Mouse (Mus musculus): ENCODE data around the gene Tnni2.

The Tnni2 gene

DNA sequence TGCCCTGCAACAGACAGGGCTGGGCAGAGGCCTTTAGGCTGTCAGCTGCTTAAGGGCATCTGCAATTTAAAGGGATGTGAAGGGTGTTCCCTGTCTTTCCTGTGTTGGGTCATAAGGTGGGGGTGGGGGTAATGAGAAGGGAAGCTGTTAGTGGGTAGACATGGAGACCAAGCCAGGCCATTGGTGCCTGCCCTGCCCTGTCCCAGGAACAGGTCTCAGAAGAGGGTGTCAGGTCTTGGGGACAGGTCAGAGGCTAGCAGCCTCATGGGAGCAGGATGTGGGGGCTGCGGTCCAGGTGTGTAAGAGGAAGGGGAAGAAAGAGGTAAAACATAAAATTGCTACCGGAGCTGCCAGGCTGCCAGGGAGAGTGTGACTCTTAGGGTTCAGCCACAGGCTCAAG, 19.8 kb downstream of the Tnni2 start:
- DNase-seq, result no peak

DNA sequence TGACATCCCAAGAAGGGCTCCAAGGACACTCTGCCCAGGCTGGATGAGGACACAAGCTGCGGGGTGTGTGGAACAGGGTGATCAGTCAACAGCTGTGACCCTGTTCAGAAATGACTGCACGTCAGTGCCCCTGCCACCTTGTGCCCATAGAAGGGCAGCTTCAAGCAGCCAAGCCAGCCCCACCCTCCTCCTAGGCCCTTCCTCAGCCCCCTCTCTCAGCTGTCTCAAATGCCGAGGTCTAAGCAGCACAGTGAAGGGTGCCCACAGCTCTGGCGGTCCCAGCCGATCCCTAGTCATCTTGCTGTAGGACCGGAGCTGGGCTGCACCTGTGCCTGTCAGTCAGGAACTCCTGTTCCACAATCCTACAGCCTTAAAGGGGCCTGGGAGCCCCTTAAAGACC, 20.6 kb downstream of the Tnni2 start:
- DNase-seq, result no peak

DNA sequence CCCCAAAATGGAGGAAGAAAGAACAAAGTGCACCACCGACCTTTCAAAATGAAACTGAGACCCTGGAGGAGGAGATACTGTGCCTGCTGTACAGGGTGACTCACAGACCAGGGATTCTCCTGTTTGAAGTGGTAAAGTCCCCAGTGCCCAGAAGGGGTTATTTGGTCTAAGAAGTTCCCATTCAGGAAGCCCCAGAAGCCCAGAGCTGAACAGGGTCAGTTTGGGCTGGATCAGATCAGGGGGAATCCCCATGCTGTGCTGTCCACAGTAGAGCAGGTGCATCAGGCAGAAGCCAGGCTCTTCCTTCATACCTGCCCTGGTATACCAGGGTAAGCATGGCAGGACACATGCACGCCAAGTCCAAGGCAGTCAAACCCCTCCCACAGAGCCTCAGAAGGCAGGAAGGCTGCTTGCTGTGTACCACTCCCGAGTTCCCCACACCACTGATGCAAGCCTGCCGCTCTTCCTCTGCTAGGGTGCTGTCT, 21.0 kb downstream of the Tnni2 start:
- DNase-seq, result no peak

DNA sequence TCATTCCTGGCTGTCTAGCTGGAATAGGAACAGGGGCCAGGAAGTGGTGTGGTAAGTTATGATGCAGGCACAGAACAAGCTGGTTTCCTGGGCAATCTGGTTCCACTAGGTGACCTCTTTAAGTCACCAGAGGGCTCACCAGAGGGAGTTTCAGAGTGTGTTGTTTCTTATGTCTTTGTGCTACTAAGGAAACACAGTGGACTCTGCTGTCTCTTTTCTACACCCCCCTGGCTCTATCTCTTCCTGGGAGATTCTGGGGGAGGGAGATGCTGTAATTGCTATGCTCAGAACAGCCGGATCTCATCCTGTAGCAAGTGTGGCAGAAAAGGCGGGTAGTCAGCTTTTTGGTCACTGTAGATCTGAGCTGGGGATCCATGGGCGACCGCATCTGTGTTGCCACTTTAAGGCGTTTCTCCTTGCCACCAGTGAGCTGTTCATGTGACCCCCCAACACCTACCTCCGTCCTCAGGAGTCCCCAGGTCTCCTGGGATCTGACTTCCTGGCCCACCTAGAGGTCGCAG, 28.6 kb downstream of the Tnni2 start:
- DNase-seq, result peak; percentile 66

DNA sequence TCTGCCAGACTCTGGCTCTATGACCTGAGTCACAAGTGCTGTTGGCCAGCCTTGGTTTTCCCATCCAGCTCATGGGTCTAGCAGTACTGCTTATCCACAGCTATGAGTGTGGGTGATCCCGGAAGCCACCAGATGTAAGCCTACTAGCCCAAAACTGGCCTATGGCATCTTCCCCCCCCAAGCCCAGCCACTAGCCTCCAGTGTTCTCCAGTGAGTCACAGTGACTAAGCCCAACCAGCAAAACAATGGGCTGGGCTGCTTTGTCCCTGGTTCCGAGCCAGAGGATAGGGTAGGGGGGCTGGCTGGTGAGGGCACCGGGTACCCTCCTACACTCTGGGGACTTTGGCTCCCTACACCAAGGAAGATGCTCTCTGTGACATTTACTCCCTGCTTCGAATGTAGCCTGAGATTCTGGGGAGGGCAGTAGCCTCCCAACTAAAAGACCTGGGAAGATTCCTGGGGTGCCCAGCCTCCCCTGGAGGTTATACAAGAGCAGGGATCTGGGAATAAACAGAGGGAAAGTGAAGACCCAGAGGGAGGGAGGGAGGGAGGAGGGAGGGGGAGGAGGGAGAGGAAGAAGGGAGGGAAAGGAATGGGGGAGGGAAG, 29.3 kb downstream of the Tnni2 start:
- DNase-seq, result peak; percentile 87

DNA sequence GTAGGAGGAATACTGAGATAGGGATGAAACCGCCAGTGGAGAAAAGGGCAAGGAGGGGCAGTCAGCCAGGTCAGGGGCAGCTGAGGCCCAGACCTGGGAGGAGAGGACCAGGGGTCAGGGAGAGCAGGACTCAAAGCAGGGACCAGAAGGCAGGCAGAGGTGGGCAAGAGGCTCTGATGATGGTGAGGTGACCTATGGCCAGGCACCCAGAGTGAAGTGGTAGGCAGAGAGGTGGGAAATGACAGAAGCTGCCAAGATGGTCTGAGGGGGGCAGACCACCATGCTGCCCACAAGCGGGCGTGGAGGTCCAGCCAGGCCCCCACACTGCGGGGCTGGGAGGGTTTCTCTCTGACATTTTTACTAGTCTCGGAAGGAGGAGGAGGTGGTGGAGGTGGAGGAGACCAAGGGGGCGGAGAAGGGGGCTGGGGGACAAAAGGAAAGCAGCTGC, 29.8 kb downstream of the Tnni2 start:
- DNase-seq, result no peak

DNA sequence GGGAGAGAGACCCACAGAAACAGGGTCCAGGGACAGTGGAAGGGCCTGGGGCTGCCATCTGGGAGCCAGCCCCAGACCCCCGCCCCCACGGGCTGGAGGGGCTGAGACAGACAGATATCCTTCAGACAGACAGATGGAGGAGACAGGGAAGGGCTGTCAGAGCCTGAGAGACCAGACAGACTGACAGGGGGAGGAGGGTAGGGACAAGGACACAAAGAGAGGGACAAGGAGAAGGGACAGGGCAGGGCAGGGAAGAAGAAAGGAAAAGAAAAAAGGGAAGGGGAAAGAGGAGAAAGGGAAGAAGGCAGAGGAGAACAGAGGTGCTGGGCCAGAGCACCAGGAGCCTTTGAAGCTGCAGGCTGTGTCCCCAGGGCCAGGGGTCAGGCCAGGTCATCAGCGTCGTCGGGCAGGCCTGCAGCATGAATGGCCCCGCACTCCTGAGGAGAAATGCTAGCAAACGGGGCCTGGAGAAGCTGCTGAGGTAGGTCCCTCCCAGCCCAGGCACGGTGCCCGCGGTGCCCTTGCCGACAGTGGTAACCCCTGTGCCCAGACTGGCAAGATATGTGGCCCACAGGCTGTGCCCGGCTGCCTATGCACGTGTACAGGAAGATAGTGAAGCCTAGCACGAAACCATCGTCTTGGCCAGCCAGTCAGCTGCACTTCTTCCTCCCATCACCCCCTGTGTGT, 30.4 kb downstream of the Tnni2 start:
- no peak for DNase-seq

DNA sequence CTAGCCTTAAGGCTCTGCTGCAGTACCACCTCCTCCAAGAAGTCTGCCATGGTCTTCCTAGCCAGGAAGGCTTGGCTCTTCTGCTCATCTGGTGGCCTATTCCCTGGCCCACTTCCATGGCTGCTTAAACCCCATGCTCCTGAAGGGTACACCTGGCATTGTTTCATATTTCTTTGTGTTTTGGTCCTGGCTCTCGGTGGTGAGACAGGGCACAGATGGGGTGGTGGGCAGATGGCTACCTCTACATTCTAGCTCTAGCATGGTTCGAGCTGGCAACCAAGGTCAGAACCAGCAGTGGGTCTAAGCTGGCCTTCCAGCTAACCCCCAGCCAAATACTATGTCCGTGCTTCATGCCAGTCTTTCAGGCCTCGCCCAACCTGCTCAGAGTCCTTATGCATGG, 31.3 kb downstream of the Tnni2 start:
- no peak for DNase-seq

DNA sequence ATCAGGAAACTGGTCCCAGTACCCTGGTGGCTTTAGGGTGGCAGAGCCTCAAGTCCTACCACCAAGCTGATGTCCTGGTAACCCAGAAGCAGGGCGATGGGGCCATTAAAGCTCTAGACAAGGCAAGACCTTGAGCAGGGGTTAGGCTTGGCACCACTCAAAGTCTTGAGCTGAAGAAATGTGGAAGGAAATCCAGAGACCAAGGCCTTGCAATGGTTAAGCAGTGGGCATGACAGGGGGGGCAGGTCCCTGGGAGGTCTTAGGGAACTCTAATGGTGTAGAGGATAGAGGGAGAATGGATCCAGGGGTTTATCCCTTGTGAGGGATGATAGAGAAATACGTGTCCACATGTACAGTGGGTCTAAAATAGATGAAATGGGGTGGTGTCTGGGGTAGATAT, 31.9 kb downstream of the Tnni2 start:
- DNase-seq, result no peak

DNA sequence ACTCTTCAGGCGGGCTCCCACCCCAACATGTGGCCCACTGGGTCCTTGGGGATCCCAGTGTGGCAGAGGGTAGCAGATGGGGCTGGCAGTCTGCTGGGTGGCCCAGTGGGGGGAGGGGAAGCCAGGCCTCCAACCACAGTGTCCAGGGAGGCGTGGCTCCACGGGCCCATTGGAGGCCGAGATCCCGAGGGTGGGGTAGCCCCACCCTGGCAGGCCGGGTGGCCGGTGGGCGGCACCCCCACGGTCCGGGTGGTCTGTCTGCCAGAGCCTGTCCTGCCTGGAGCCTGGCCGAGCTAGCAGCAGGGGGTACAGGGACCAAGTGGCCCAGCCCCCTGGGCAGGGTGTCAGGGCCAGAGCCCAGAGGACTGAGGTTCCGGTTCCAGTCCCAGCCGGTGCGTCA, 33.2 kb downstream of the Tnni2 start:
- peak; percentile 86 for DNase-seq

DNA sequence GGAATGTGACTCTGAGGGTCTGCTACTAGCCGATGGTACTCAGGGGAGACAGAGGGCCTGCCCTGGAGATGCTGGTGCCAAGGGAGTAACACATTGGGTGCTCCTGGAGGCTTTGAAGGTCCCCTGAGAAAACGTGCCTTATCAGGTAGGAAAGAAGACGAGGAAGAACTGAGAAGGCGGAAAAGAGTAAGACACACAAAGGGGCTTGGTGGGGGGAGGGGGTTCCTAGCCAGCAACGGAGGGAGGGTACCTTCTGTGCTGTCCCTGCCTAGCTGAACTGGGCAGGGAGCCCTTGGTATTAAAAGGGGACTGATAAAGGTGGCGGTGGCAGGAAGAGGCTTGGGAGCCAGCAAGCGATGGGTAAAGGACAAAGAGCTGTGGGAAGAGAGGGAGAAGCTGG, 34.0 kb downstream of the Tnni2 start:
- no peak for DNase-seq

DNA sequence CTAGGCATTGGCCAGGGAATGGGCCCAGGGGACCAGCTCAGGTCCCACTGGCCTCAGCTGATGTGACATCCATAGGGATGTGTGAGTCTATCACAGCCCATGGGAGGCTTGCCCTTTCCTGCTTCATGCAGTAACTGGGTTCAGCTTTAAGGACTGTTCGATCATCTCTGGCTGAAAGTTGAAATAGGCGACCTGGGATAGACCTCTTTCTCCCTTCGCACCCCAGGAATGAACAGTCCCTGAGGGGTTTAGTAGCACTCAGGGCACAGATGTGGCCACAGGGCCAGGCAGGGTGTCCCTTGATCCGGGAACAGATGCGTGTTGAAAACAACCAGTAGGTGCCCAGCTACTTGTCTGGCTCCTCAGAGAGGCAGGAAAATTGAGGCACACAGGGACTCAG, 34.7 kb downstream of the Tnni2 start:
- DNase-seq, result no peak

DNA sequence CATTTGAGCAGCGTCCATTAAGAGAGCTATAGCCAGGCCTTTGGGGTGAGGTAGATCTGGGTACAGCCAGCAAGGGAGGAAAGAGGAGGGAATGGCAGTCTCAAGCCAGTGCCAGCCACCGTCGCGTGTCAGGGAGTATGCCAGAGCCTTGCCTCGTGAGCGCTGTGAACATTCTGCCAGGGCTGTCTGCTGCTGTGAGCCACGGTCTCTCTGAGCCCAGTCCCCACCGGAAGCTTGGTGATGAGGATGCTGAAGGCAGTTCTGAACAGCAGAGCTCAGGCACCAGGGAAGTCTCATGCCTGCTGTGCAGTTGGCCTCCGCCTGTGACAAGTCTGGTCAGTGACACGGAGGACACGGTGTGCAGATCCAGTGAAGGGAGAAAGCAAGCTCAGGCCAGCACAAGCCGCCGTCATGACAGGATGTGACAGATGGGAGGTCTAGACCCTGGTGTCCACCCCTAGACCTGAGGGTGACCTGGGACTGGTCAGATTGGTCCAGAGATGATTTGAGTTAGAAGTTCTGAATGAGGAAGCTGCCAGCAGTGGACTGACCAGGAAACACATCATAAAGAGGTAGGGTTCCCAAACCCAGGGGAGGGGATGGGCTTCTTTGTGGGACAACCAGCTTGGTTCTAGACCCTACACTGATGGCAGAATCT, 35.3 kb downstream of the Tnni2 start:
- DNase-seq, result peak; percentile 37

DNA sequence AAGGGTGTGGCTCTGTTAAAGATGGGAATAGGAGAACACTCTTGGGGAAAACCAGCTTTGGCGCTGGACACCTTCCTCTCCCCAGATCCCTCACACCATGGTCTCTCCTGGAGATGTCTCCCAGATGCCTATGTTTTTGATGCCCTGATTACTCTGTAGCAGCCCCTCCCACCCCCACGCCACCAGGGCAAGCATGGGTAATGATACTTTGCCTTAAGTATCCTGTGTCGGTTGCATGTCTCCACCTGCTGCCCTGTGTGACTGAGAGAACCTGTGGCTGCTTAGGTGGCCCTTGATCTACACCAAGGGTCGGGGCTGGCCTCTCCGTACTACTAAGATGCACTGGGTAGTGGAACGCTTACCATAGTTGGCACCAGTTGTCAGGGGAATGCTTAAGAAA, 36.4 kb downstream of the Tnni2 start:
- DNase-seq, result no peak

DNA sequence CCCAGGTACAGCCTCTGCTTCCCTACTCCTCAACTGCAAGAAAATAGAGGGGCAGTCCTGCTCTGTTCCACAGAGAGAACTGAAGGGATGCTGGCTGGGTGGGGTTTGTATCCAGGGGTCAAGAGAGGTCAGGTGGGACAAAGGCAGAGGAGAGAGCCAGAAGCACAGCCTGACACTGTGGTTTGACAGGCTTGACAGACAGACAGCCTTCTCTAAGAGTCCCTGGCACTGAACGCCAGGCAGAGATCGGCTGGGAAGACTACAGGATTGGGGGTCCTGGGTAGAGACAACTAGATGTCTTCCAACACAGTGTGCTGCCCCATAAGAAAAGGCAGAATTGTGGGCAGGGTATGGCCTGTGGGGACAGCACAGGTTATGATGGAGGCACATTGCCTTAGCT, 37.0 kb downstream of the Tnni2 start:
- DNase-seq, result no peak

DNA sequence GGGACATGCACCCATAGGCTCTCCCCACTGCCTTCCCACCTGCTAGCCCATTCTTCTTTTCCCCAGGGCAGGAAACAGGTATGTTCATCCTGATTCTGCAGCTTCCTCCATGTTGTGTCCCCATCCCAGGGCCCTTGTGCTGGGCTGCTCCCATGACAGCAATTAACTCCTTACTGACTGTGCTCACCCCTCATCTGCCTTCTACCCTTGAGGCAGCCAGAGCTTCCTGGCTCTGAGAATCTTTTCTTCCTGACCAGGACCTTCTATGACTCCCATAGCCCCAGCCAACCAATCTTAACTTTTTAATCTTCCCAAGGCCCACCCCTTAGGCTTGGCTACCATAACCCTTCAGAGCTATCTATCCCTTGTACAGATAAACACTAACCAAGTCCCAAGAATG, 37.7 kb downstream of the Tnni2 start:
- no peak for DNase-seq

DNA sequence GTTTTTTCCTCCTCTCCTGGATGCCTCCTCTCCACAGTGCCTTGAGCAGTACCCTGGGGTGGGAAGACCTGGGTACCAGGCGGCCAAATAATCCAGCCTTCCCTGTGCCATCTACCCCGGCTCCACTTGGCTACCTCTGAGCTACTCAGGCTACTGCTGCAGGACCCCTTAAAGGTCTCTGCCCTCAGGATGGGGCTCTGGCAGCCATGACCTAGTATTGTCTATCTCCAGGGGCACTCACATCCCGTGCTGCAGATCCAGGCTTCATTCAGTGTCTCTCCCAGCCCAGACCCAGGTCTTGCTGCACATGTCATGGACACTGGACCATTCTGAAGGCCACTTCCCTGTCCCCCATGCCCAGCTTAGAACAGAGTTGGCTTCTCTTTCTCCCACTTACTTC, 38.3 kb downstream of the Tnni2 start:
- DNase-seq, result no peak

DNA sequence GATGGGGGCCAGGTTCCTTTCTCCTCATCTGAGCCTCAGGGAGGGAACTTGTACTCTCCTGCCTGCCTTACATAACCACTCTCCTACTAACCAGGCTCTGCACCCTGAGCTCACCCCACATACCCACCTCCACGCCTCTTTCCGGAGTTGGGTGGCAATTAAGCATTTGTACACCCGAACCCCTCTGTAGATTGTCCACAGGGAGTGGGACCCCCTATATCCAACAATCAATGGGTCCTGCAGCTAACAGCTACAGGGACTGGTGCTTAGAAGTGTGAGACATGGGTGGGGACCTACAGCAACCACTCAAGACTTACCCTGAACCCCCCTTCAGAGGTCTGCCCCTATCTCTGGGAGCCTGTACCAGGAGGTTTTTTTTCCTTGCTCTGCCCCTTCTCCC, 39.1 kb downstream of the Tnni2 start:
- DNase-seq, result no peak

DNA sequence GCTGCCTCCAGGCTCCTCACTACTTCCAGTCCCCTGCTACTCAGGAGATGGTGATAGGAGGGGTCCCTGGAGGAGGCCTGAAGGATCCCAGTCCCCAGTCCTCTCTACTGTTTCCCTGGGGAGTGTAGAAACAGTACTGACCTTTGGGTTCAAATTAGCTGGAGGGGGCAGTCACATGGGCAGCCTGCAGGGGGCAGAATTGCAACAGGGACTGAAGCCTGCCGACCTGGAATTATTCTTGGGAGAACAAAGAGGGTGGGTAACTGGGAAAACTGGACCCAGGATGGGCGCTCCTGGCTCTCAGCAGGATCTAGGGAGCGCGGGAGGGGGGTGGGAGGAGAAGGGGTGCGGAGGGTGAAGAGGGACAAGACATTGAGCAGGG, 39.6 kb downstream of the Tnni2 start:
- peak; percentile 89 for DNase-seq

DNA sequence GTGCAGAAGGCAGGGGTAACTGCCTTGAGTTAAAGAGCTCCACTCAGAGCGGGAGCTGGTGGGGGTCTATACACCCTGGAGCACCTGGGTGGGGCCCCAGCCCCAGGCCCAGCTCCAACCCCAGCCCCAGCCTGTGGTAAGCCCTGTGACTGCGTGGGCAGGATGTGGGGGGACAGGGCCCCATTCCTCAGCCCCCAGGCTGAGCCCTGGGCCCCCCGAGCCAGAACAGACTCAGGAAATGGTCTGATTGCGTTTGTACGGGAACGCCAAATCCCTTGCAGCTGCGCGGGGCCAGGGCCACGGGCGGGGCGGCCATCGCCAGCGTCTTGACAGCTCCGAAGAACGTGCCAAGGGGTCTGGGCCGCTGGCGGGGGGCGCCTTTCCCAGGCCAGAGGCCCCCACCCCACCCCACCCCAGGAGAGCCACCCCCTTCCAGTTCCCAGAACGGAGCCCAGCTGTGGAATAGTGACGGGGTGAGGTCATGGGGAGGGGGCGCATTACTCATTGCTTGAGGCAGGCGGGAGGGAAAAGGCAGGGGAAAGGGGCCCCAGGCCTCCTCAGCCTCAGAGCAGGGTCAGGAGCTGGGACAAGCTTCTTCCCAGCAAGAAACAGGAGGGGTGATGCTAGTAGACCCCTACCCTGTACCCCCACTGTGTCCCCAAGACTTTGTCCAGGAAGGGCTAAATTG, 40.1 kb downstream of the Tnni2 start:
- DNase-seq, result peak; percentile 82

DNA sequence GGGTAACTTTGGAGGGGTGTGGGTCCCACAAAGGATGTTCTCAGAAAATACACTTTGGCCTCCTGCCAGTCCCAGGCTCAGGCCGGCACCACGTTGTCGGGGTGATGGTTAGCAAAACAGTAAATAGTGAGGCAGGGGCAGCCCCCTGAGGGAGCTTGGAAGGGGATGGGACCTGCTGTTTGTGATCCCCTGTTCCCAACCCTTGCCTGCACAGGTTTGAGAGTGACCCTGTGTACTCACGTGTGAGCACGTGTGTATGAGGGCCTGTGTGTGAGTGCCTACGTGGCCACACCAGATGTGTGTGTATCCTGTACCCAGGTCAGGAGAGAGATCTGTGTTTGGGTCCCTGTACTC, 40.6 kb downstream of the Tnni2 start:
- peak; percentile 70 for DNase-seq

DNA sequence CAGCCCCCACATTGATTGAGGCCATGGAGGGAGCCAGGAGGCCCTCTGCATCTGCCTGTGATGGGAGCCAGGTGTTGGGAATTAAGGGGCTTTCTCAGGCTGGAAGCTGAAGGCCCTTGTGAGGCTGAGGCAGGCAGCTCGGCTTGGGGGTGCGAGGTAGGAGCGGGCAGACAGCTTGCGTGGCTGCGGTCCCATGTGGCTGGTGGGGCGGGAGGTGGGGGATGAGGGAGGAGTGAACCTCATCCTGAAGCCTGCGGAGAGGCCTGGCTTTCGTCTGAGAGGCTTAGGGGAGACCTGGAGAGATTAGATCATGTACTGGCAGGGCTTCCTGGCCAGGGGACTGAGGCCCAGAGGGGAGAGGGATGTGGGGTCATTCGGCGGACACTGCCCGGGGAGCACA, 41.5 kb downstream of the Tnni2 start:
- DNase-seq, result peak; percentile 30

DNA sequence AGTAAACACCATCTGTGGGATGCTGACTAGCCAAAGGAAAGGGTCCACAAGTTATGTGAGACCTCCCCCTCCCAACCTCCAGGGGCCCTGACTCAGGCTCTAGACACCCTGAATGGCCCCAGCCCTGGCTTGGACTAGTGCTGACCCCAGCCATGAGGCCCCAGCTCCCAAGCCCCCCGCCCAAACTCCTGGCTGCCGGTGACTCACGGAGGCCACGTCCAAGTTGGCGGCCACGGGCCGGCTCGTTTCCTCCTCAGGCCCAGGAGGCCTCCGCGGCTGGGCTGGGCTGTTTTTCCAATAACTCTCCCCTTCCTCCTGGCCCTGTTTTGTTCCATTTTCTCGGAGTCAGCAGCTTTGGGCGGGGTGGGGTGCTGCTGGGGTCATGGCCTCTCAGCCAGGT, 43.2 kb downstream of the Tnni2 start:
- no peak for DNase-seq

DNA sequence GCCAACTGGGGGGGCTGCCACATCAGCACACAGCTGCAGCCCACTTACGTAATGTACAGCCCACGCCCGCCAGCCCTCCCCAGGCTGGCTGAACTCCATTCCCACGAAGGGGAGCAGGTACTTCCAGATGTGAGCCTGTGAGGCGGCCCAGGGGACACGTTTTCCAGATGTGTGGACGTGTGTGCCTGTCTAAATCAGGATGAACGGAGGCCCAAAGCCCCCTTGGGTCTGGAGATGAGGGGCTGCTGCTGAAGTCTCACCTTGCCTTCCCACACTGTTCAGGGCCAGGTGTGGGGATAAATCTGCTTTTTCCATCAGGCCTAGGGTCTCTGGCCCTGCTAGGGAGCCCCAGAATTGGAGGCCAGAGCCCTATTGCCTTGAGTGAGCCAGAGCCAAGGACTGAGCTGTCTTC, 45.1 kb downstream of the Tnni2 start:
- no peak for DNase-seq
